ENCODE assay signal across 27 mouse cellular contexts in the genomic region with DNA sequence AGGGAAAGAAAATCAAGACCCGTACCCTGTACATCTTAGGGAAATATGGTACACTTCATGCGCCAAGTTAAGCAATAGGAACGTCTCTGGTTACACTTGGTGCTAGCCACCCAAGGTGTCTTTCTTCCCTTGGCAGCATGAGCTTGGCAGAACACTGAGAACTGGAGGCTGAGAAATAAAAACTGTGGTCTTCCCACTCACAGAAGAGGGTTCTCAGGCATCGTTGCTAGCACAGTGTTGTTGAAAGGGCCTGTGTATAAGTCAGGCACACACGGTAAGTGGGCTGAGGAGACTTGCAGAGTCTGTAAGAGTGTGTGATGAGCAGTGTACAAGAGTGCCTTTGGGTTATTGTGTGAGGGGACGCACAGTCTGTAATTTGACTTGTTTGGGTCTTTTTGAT. TPM values are rescaled to one million over a fixed set of nuclear protein-coding genes. Genes with fewer than 3 reads are reported as not detected.
DNase-seq lines count a peak whose midpoint lies in the region; TF ChIP-seq lines count a peak whose summit lies in the region.
"Had no signal": no experiment of that assay in that cellular context is flagged by ENCODE, and none has a peak within 500 bp of the region (broad histone marks: within the 10 kb centered on the region; RNA-seq: fewer than 3 reads in every experiment).

No protein-coding gene starts in this region.

- H3K4me3 ChIP-seq in left cerebral cortex, adult 2 months = no peak overlapping the region
- H3K4me3 ChIP-seq: erythroblast, embryonic 14.5 days; forebrain, embryonic 12.5 days; heart, embryonic 15.5 days; hindbrain, embryonic 12.5 days; limb, embryonic 13.5 days; lung, embryonic 15.5 days; midbrain, embryonic 12.5 days; neural tube, embryonic 13.5 days had no signal

- DNase-seq in frontal cortex, postnatal 36 days (ENCODE audit: low spot score in 2 of 2) = peak; percentile 36 to 39
- no peak for DNase-seq in frontal cortex, postnatal 25 days (ENCODE audit: low spot score in 2 of 2)
- DNase-seq in left cerebral cortex, adult 2 months (ENCODE audit: extremely low spot score in 1 of 2, low spot score in 2 of 2) = peak in 1 of 2 experiments; percentile 18
- DNase-seq in left cerebral cortex, postnatal 14 days (ENCODE audit: low spot score in 2 of 2) = no peak
- DNase-seq in right cerebral cortex, adult 2 months (ENCODE audit: low spot score in 2 of 2) = peak; percentile 31 to 35
- DNase-seq in right cerebral cortex, postnatal 25 days = no peak
- DNase-seq in left cerebral cortex, postnatal 36 days (ENCODE audit: low spot score in 2 of 2) = peak; percentile 32 to 33
- DNase-seq in yolk sac, embryonic 10.5 days (ENCODE audit: low spot score) = no peak
- DNase-seq: adrenal gland, postnatal 14 days; cerebellum, adult 11-12 months; cerebellum, adult 9-11 months; embryo, embryonic 11 days; forebrain, postnatal 0 days; gastrocnemius, postnatal 10 days; kidney, postnatal 14 days; lung, postnatal 36 days; thymus, postnatal 4 days had no signal

- peak overlapping the region; percentile 70 for H3K27ac ChIP-seq in left cerebral cortex, adult 2 months
- H3K27ac ChIP-seq: forebrain, embryonic 12.5 days; heart, embryonic 10.5 days; heart, embryonic 15.5 days; hindbrain, embryonic 12.5 days; hindbrain, postnatal 0 days; limb, embryonic 13.5 days; lung, embryonic 15.5 days; midbrain, embryonic 12.5 days; neural tube, embryonic 13.5 days had no signal

- intact Hi-C loops in left cerebral cortex, adult 2 months (cut with DNase I) = loop anchor here (1.0 to 2.0 kb wide), 3 partner anchors 41 to 63 kb away; partner anchors contain the start of gene Hnrnpll
- intact Hi-C loops in left cerebral cortex, postnatal 14 days (cut with DNase I) = no loop called here
- intact Hi-C loops in left cerebral cortex, postnatal 36 days (cut with DNase I) = no loop called here

- no peak for TF ChIP-seq CTCF in left cerebral cortex, adult 2 months (IDR thresholded peaks at IDR 0.05)

RNA-seq across cellular contexts. Expression of gene Galm, which starts 1.1 kb away (rescaled TPM):
- 1 to 10 TPM; 1.8 to 2.6 TPM for total RNA-seq in left cerebral cortex, adult 2 months (2021)
- total RNA-seq in left cerebral cortex, postnatal 14 days (2021) = 1 to 10 TPM; 2.1 to 2.5 TPM
- 1 to 10 TPM; 2.6 to 2.7 TPM for total RNA-seq in left cerebral cortex, postnatal 36 days (2021)

Comparison
In these comparisons a context has a peak if more than half of its experiments do, and no peak if none do; other contexts are left out.
1. DNase-seq: peak in frontal cortex, postnatal 36 days (2 of 2), right cerebral cortex, adult 2 months (2 of 2) and left cerebral cortex, postnatal 36 days (2 of 2); none in frontal cortex, postnatal 25 days (0 of 2), left cerebral cortex, postnatal 14 days (0 of 2), right cerebral cortex, postnatal 25 days (single experiment) and yolk sac, embryonic 10.5 days (single experiment).